Mouse (Mus musculus) layer of hippocampus, adult 9-11 months (tissue): Measurements from ENCODE around the gene Olfr613.
A peak's percentile ranks its signal among the peaks of the same experiment; 100 is the strongest.
"Not testable (repeated sequence)": the region's sequence is repeated elsewhere in the genome, so short reads cannot be mapped to it uniquely, and the experiment has no call there.

ENCODE experiments used
- DNase-seq: peaks from one replicate; pipeline ENCODE4 v3.0.0; 2022

Gene Olfr613

GRCm38 (mm10) chr7:103547774-103548173 lies at the start of gene Olfr613:
Olfr613 (plus strand) TSS chr7:103548074.
- DNase-seq: no peak

- DNase-seq: no peak
Measured at GRCm38 (mm10) chr7:103512022-103512421, 35.9 kb upstream of the Olfr613 start, which contains the start of gene Olfr610. Olfr610 (minus strand) TSS chr7:103512122.

GRCm38 (mm10) chr7:103520746-103521145 lies 27.1 kb upstream of the Olfr613 start, which contains the start of gene Olfr611:
Olfr611 (minus strand) TSS chr7:103520846.
- DNase-seq: not testable (repeated sequence)

DNA sequence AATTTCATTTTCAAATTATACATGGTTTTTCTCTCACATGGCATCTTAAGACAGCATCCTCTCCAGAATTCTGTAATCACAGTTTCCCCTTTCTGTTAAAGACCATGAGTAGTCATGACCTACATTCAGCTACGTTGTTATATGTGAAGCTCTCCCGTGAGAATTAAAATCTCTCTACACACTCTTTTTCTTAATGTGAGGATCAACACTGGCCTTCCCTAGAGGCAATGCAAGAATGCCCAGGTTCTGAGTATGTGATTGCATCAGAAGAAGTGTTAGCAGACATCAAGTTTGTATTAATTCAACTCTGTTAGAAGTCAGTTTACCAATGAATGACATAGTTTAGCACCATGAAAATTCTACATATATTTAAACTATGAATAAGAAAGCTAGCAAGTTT lies 5.3 kb upstream of the Olfr613 start, which contains the start of gene Olfr612:
Olfr612 (minus strand) TSS at position 101 of the 400 bp plus-strand sequence.
- not testable (repeated sequence) for DNase-seq

- DNase-seq: no peak
Measured at GRCm38 (mm10) chr7:103555779-103556178, 7.9 kb downstream of the Olfr613 start, which contains the start of gene Olfr615. Olfr615 (plus strand) TSS chr7:103556079.

DNA sequence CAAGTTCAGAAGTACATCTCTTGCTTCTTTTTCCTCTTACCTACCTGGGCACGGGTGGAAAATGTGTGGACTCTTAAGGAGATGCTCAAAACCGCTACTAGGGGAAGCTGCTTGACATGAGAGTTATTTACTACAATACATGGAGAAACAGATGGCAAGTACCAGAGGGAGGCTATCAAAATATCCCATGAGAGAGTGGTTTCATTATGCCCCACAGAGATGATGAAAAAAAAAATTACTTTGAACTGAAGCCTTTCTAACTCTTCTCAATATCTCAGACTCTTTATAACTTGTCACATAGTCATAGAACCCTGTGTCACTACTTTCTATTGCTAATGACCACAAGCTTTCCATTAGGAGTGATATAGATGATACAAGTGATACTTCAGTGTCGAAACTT lies 21.2 kb downstream of the Olfr613 start, which contains the start of gene Olfr616:
Olfr616 (minus strand) TSS at position 101 of the 400 bp plus-strand sequence.
- DNase-seq: peak; percentile 3

- no peak for DNase-seq
Measured at GRCm38 (mm10) chr7:103572761-103573160, 24.9 kb downstream of the Olfr613 start, which contains the start of gene Olfr617. Olfr617 (plus strand) TSS chr7:103573061.

DNA sequence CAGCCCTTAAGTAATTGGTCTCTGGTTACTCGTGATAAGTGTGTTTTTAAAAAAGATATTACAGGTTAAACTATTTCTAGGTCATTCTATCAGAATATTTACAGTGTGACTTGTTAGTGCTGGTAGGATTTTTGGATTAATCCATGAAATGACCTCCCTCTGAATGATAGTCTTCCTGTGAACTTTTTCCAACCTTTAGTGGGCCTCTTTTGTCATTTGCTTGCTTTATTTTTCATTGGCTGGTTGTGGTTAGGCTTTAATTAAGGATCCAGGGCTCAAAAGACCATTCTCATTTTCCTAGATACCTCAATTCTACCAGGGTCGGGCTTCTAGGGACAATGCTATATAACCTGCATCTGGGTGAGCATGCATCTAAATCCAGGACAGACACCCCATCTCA lies 41.9 kb downstream of the Olfr613 start, which contains the start of gene Olfr618:
Olfr618 (plus strand) TSS at position 301 of the 400 bp plus-strand sequence.
- no peak for DNase-seq

GRCm38 (mm10) chr7:103600275-103600674 lies 52.4 kb downstream of the Olfr613 start, which contains the start of gene Olfr619:
Olfr619 (plus strand) TSS chr7:103600575.
- no peak for DNase-seq
